Mouse (Mus musculus): Measurements from ENCODE around the gene Fezf1. TPM values are rescaled to one million over a fixed set of nuclear protein-coding genes. Genes with fewer than 3 reads are reported as not detected.

Gene Fezf1
- polyA plus RNA-seq, 1 experiment from 2014 or later, result not detected

GRCm38 (mm10) chr6:23254644-23255043 is 6.5 kb upstream of the Fezf1 start:
- Histone ChIP-seq H3K27ac (no peak overlapping the region), H3K4me1 (peaks cover 12% of the 10 kb centered on the region), H3K9me3 (no peaks in the 10 kb centered on the region), H3K4me2 (replicated peaks) (no peak overlapping the region), H3K36me3 (no peaks in the 10 kb centered on the region), H3K9ac (no peak overlapping the region), H3K4me3 (no peak overlapping the region), H3K27me3 (peaks cover 87% of the 10 kb centered on the region)
- no peak for ATAC-seq (ENCODE audit: low FRiP score, low read depth)
- WGBS, result 1% methylated on average over 11 of the region's 11 CpGs

GRCm38 (mm10) chr6:23253353-23254311 is 5.5 kb upstream of the Fezf1 start:
- Histone ChIP-seq H3K27me3 (peaks cover 87% of the 10 kb centered on the region), H3K27ac (no peak overlapping the region), H3K4me2 (replicated peaks) (peak overlapping the region; percentile 45), H3K9me3 (no peaks in the 10 kb centered on the region), H3K36me3 (no peaks in the 10 kb centered on the region), H3K9ac (no peak overlapping the region), H3K4me1 (peaks cover 21% of the 10 kb centered on the region), H3K4me3 (peak overlapping the region; percentile 24)
- peak; percentile 33; the same call in 1 of the 2 replicates for ATAC-seq (ENCODE audit: low FRiP score, low read depth)
- under 1% methylated on average over 43 of the region's 43 CpGs for WGBS

DNA sequence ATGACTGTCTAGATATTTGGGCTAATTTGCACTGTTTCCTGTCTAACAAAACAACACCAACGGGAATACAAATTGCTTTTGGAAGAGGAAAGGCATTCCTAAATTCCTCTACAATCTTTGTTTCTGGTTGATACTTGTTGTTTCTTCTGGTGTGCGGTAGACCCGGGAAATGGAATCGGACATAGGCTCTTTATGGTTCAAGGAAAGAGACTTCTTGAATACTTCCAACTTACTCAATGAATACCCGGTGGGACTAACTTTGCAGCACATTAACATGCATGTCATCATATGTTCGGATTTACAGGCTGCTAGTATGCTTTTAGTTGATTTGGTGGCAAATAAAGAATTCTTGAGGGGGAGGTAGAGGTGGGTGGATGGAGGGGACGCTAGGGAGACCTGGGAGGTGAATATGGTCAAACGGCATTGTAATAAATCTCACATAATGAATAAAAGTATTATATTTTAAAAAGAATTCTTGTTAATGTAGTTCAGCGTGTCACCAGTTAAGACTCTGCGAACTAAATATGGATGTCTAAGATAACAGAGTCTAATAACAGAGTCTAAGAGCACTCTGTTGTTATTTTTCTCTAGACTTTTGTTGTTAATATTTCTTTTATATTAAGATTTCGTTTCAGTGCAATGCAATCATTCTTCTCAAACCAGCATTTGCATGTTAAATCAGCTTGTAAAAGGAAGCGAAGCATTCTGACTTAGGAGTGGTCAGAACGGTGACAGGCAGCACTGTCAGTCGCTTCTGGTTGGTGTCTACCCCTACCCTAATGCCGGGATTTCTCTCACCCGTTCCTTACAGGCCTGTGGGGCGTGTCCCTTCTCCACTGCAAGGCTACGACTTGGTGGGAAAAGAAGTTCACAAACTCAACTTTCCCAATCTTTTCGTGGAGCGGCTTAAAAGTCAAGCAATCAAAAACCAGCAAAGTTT is 4.3 kb upstream of the Fezf1 start:
- no peak overlapping the region for H3K9ac ChIP-seq
- peaks cover 87% of the 10 kb centered on the region for H3K27me3 ChIP-seq
- H3K4me2 ChIP-seq (replicated peaks), result no peak overlapping the region
- no peaks in the 10 kb centered on the region for H3K9me3 ChIP-seq
- 1% methylated on average over 20 of the region's 20 CpGs for WGBS
- no peak overlapping the region for H3K27ac ChIP-seq
- H3K4me3 ChIP-seq, result no peak overlapping the region
- H3K36me3 ChIP-seq, result no peaks in the 10 kb centered on the region
- no peak for ATAC-seq (ENCODE audit: low FRiP score, low read depth)
- peaks cover 33% of the 10 kb centered on the region for H3K4me1 ChIP-seq

GRCm38 (mm10) chr6:23251431-23251830 is 3.3 kb upstream of the Fezf1 start:
- H3K27ac ChIP-seq, result no peak overlapping the region
- 2% methylated on average over 3 of the region's 3 CpGs for WGBS
- ATAC-seq (ENCODE audit: low FRiP score, low read depth), result no peak
- H3K9me3 ChIP-seq, result no peaks in the 10 kb centered on the region
- H3K9ac ChIP-seq, result no peak overlapping the region
- peaks cover 36% of the 10 kb centered on the region for H3K4me1 ChIP-seq
- H3K4me2 ChIP-seq (replicated peaks), result no peak overlapping the region
- no peak overlapping the region for H3K4me3 ChIP-seq
- no peaks in the 10 kb centered on the region for H3K36me3 ChIP-seq
- H3K27me3 ChIP-seq, result peaks cover 86% of the 10 kb centered on the region

DNA sequence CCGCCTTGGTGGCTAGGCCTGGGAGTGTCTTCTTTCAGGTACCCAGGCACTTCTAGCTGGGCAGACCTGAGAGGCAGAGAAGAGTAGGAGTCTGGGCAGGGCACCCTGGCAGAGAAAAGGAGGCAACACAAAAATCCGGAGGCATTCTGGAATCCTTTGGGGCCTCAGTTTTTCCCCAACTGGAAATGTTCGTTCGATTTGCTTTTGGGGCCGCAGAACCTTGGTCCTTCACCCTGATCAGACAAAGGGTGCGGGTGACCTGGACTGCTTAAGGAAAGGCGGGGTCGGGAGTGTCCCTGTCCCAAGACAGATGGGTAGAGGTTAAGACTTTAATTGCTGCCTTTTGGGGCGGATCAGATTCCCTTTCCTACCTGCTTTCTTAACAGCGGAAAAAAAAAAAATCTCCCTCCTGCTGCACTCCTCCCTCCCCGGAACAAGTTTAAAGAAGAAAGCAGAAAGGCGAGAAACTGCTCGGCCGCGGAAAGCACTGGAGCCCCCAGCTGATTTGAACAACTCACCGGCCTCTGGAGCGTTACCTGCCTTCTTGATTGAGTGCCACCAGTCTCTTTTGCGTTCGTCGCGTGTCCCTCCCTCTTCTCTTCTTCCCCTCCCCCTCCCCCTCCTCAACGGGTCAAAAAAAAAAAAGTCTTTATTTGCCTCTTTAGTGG is 2.3 kb upstream of the Fezf1 start:
- no peak for ATAC-seq (ENCODE audit: low FRiP score, low read depth)
- Histone ChIP-seq H3K9me3 (no peaks in the 10 kb centered on the region), H3K4me2 (replicated peaks) (no peak overlapping the region), H3K27ac (no peak overlapping the region), H3K36me3 (no peaks in the 10 kb centered on the region), H3K4me1 (peaks cover 36% of the 10 kb centered on the region), H3K9ac (no peak overlapping the region), H3K27me3 (peaks cover 86% of the 10 kb centered on the region), H3K4me3 (peak overlapping the region; percentile 46)
- WGBS, result under 1% methylated on average over 22 of the region's 22 CpGs

GRCm38 (mm10) chr6:23249616-23250287 is 1.6 kb upstream of the Fezf1 start:
- Histone ChIP-seq H3K27me3 (peaks cover 85% of the 10 kb centered on the region), H3K4me2 (replicated peaks) (peak overlapping the region; percentile 75), H3K27ac (no peak overlapping the region), H3K36me3 (no peaks in the 10 kb centered on the region), H3K9ac (no peak overlapping the region), H3K4me3 (peak overlapping the region; percentile 46), H3K9me3 (no peaks in the 10 kb centered on the region), H3K4me1 (peaks cover 36% of the 10 kb centered on the region)
- peak; percentile 42; the same call in 1 of the 2 replicates for ATAC-seq (ENCODE audit: low FRiP score, low read depth)
- under 1% methylated on average over 29 of the region's 29 CpGs for WGBS

DNA sequence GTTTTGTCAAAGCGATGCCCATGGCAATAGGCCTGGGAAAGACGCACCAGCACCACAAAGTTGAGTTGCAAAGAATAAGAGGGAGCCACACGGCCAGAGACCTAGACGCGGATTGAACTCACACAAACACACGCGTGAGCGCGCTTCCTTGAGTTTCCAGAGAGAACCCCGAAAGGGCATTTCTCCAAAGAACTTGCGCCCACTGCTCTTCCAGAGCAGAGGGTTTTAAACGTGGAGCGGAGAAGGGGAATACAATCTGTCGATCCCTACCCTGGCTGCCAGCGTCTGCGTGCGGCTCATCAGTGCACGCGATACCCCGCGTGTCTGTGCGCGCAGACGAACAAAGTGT is 865 bp upstream of the Fezf1 start:
- Histone ChIP-seq H3K9ac (no peak overlapping the region), H3K4me2 (replicated peaks) (peak overlapping the region; percentile 75), H3K27me3 (peaks cover 85% of the 10 kb centered on the region), H3K9me3 (no peaks in the 10 kb centered on the region), H3K4me1 (peaks cover 35% of the 10 kb centered on the region), H3K27ac (no peak overlapping the region), H3K4me3 (peak overlapping the region; percentile 46), H3K36me3 (no peaks in the 10 kb centered on the region)
- ATAC-seq (ENCODE audit: low FRiP score, low read depth), result 0 out of 2 replicates have a peak, but pooled peaks have one; percentile 29
- under 1% methylated on average over 24 of the region's 24 CpGs for WGBS

DNA sequence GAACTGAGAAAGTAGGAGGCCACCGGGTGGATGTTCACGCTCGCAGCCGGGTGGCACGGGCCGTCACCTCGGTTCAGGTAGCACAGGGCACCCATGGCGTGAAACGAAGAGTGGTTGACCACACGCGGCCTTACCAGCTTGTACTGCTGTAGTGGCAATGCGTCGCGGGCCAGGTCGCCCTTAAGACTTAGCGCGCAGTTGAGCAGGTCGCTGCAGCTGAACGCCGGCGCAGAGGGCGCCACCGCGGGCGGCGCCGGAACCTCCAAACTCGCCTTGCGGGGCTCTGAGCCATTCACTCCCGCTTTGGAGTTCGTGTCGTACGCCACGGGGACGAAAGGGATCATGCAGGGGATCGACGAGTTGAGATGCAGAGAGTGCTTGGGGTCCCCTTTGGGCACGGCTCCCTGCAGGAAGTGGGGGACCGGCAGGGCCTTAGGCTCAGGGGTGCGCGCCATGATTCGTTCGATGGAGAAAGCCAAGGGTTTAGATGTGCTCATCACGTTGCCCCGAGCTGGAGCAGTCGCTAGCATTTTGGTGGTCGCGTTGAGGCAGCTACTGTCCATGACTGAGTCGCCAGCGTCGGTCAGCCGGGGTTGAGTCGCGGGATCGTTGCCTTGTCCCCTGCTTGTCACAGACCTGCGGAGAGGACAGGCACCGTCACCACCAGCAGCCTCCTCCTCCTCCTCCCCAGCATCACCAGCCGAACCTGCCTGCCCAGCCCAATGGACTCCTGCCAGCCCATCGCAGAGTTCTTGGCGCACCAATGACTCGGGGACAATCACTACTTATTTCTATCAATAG is 450 bp downstream of the Fezf1 start:
- peaks cover 28% of the 10 kb centered on the region for H3K4me1 ChIP-seq
- WGBS, result under 1% methylated on average over 61 of the region's 61 CpGs
- H3K4me2 ChIP-seq (replicated peaks), result peak overlapping the region; percentile 75
- no peak overlapping the region for H3K9ac ChIP-seq
- H3K9me3 ChIP-seq, result no peaks in the 10 kb centered on the region
- H3K4me3 ChIP-seq, result peak overlapping the region; percentile 46
- no peaks in the 10 kb centered on the region for H3K36me3 ChIP-seq
- H3K27me3 ChIP-seq, result peaks cover 87% of the 10 kb centered on the region
- H3K27ac ChIP-seq, result no peak overlapping the region
- peak; percentile 18; the same call in 1 of the 2 replicates for ATAC-seq (ENCODE audit: low FRiP score, low read depth)

- Histone ChIP-seq H3K27me3 (peaks cover 88% of the 10 kb centered on the region), H3K4me1 (peaks cover 28% of the 10 kb centered on the region), H3K27ac (no peak overlapping the region), H3K4me3 (peak overlapping the region; percentile 46), H3K36me3 (no peaks in the 10 kb centered on the region), H3K9ac (no peak overlapping the region), H3K9me3 (no peaks in the 10 kb centered on the region), H3K4me2 (replicated peaks) (peak overlapping the region; percentile 75)
- WGBS, result under 1% methylated on average over 23 of the region's 23 CpGs
- no peak for ATAC-seq (ENCODE audit: low FRiP score, low read depth)
Observed at GRCm38 (mm10) chr6:23246790-23247511, 1.2 kb downstream of the Fezf1 start.

- Histone ChIP-seq H3K9ac (no peak overlapping the region), H3K4me3 (no peak overlapping the region), H3K9me3 (no peaks in the 10 kb centered on the region), H3K4me1 (peaks cover 28% of the 10 kb centered on the region), H3K4me2 (replicated peaks) (no peak overlapping the region), H3K36me3 (no peaks in the 10 kb centered on the region), H3K27me3 (peaks cover 88% of the 10 kb centered on the region), H3K27ac (no peak overlapping the region)
- WGBS, result 2% methylated on average over 17 of the region's 17 CpGs
- ATAC-seq (ENCODE audit: low FRiP score, low read depth), result no peak
Observed at GRCm38 (mm10) chr6:23246061-23246789, 1.9 kb downstream of the Fezf1 start.

All from limb, embryonic 13.5 days (tissue).